Mouse (Mus musculus) neural tube, embryonic 14.5 days (tissue): ENCODE results near the gene Alyref. TPM values are rescaled to one million over a fixed set of nuclear protein-coding genes. Genes with fewer than 3 reads are reported as not detected.
A peak's percentile ranks its signal among the peaks of the same experiment; 100 is the strongest.

Source experiments
- ATAC-seq: fragments of 200-750 bp; cut with Nextera tagmentation; 2 replicates; pipeline ENCODE4 v1.8.0; 2017; ENCODE audit warnings: low read depth, mild to moderate bottlenecking, moderate TSS enrichment, moderate library complexity
- H3K27ac ChIP-seq: fragments of 300-500 bp; sonication (generic); 2 replicates; pipeline ENCODE4 v1.5.1; 2014; ENCODE audit warnings: low read depth, mild to moderate bottlenecking, control low read depth, low read length, moderate library complexity, mixed read lengths
- H3K27me3 ChIP-seq: fragments of 300-500 bp; sonication (generic); 2 replicates; pipeline ENCODE4 v1.6.1; 2014; ENCODE audit warnings: low read length; ENCODE audit not compliant: control insufficient read depth, insufficient read depth
- H3K36me3 ChIP-seq: fragments of 300-500 bp; sonication (generic); 2 replicates; pipeline ENCODE4 v1.6.1; 2014; ENCODE audit warnings: low read length, mixed read lengths; ENCODE audit not compliant: control insufficient read depth, insufficient read depth
- H3K4me1 ChIP-seq: fragments of 300-500 bp; sonication (generic); 2 replicates; pipeline ENCODE4 v1.6.1; 2014; ENCODE audit warnings: low read length; ENCODE audit not compliant: control insufficient read depth, insufficient read depth
- H3K4me2 ChIP-seq: fragments of 300-500 bp; sonication (generic); 2 replicates; pipeline ENCODE4 v1.6.1; 2014; ENCODE audit warnings: mild to moderate bottlenecking, low read depth, low read length, control low read depth
- H3K4me3 ChIP-seq: fragments of 300-500 bp; sonication (generic); 2 replicates; pipeline ENCODE4 v1.5.1; 2014; ENCODE audit warnings: low read depth, low read length, control low read depth, mixed read lengths
- H3K9ac ChIP-seq: fragments of 300-500 bp; sonication (generic); replicated peaks from 2 replicates; pipeline ENCODE4 v1.6.1; 2014; ENCODE audit warnings: low read depth, mild to moderate bottlenecking, control low read depth, low read length, mixed read lengths
- H3K9me3 ChIP-seq: fragments of 300-500 bp; sonication (generic); 2 replicates; pipeline ENCODE4 v1.6.1; 2016; ENCODE audit warnings: low read length; ENCODE audit not compliant: control insufficient read depth
- WGBS: fragments of 180-500 bp; shearing (Covaris S2); extraction: QIAGEN DNeasy Blood & Tissue Kit; methylation state at CpG from one replicate; pipeline ENCODE4 v1.1.7; 2014; 5-methylcytosine and 5-hydroxymethylcytosine counted together
- polyA plus RNA-seq: library from polyadenylated mRNA; unstranded; fragments of >200 nt; fragmentation: Nextera tagmentation; extraction: Ambion mirVana; gene quantifications from 2 replicates; pipeline ENCODE4 v1.2.1, GENCODE M21; 2014

Gene Alyref
- 191 and 222 TPM in 2 replicates for polyA plus RNA-seq

GRCm38 (mm10) chr11:120598283-120598989 lies at the start of gene Alyref, which contains the start of gene Anapc11:
TSS of gene Alyref (minus strand) at chr11:120598365.
TSS of gene Anapc11 (plus strand) at chr11:120598421.
- peaks cover 13% of the 10 kb centered on the region for H3K4me1 ChIP-seq
- H3K4me3 ChIP-seq = peak within 1 kb of the TSS; percentile 95
- peak within 1 kb of the TSS; percentile 87 for H3K27ac ChIP-seq
- H3K27me3 ChIP-seq = no peaks in the 10 kb centered on the region
- peak within 1 kb of the TSS; percentile 97 for H3K4me2 ChIP-seq
- peak; percentile 98 for ATAC-seq
- H3K9ac ChIP-seq = peak within 1 kb of the TSS; percentile 99
- no peaks in the 10 kb centered on the region for H3K9me3 ChIP-seq
- peaks cover 47% of the 10 kb centered on the region for H3K36me3 ChIP-seq
- under 1% methylated on average over 87 of the region's 88 CpGs for WGBS

- Histone ChIP-seq H3K9me3 (no peaks in the 10 kb centered on the region), H3K4me2 (peak overlapping the region; percentile 50; the same call in 1 of the 2 replicates), H3K4me3 (no peak overlapping the region), H3K9ac (no peak overlapping the region), H3K4me1 (peaks cover 17% of the 10 kb centered on the region; the same call in 1 of the 2 replicates), H3K27ac (no peak overlapping the region), H3K27me3 (no peaks in the 10 kb centered on the region), H3K36me3 (no peaks in the 10 kb centered on the region)
- no peak for ATAC-seq
- WGBS = 83% methylated on average over 35 of the region's 35 CpGs
These were observed 49.1 kb upstream of the Alyref start for GRCm38 (mm10) chr11:120647047-120647830.

DNA sequence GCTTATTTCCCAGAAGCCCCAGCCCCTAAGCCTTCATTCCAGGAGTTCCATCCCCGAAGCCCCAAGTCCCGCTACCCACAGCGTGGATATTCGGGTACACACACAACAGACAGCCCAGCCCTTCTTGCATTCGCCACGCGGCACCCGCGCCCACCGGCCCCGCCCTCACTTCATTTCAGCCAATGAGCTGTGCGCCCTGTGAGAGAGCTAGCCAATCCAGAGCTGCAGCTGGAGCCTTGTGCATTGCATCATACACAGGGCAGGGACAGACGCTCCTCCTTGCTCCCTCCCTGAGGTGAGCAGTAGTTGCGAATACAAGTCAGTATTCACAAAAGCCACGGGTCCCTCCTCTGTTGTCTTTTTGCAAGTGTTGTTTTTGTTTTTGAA lies 45.4 kb upstream of the Alyref start, which contains the start of gene Pycr1:
Gene Pycr1, minus strand, starts transcription at position 169 of the 387 bp plus-strand sequence.
- Histone ChIP-seq H3K27me3 (no peaks in the 10 kb centered on the region), H3K27ac (peak within 1 kb of the TSS; percentile 30; the same call in 1 of the 2 replicates), H3K4me2 (peak within 1 kb of the TSS; percentile 94), H3K9me3 (no peaks in the 10 kb centered on the region), H3K9ac (peak within 1 kb of the TSS; percentile 74), H3K4me3 (peak within 1 kb of the TSS; percentile 39), H3K4me1 (peaks cover 17% of the 10 kb centered on the region; the same call in 1 of the 2 replicates), H3K36me3 (no peaks in the 10 kb centered on the region)
- peak; percentile 99 for ATAC-seq
- 0% methylated on average over 15 of the region's 15 CpGs for WGBS

- Histone ChIP-seq H3K36me3 (no peaks in the 10 kb centered on the region), H3K4me2 (peak overlapping the region; percentile 94), H3K27me3 (no peaks in the 10 kb centered on the region), H3K27ac (peak overlapping the region; percentile 30; the same call in 1 of the 2 replicates), H3K4me3 (peak overlapping the region; percentile 39), H3K9ac (peak overlapping the region; percentile 74), H3K9me3 (no peaks in the 10 kb centered on the region), H3K4me1 (peaks cover 14% of the 10 kb centered on the region; the same call in 1 of the 2 replicates)
- under 1% methylated on average over 18 of the region's 18 CpGs for WGBS
- peak; percentile 52 for ATAC-seq
These were observed 44.9 kb upstream of the Alyref start for GRCm38 (mm10) chr11:120642939-120643600.

DNA sequence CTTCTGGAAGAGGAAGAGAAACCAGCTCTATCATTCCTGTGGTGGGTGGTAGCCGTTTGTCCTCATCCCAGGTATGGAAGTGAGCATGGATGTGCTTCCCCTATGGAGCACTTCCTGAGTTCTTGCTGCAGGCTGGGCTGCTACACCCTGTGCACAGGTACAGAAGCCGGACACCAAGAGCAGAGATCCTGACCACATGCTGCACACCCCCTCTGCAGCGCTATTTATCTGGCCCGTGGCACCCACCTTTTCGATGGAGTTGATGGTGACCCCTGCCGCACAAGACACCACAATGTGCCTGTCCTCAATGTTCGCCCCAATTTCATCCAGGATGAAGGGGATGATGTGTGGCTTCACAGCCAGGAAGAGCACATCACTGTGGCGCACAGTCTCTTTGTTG lies 43.7 kb upstream of the Alyref start:
- Histone ChIP-seq H3K4me3 (no peak overlapping the region), H3K27ac (no peak overlapping the region), H3K36me3 (no peaks in the 10 kb centered on the region), H3K9me3 (no peaks in the 10 kb centered on the region), H3K27me3 (no peaks in the 10 kb centered on the region), H3K4me1 (peaks cover 10% of the 10 kb centered on the region; the same call in 1 of the 2 replicates), H3K9ac (no peak overlapping the region), H3K4me2 (no peak overlapping the region)
- WGBS = 84% methylated on average over 8 of the region's 8 CpGs
- ATAC-seq = no peak

DNA sequence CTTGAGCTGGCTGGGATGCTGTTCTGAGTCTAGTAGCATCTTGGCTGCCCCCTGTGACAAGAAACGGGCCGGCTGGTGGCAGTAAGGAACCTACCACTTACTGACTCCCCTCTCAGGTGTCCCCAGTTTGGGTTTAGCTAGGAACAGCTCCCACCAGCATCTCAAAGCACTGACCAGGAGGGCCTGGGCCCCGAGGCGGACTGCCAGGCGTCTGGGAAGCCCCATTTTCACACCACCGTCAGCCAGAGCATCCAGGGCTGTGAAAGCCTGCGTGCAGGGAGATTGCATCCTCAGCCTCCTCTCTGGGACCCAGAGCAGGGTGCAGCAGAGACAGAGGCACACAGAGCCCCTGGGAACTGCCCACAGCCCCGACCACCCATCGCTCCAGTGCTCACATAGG lies 43.1 kb upstream of the Alyref start:
- Histone ChIP-seq H3K9me3 (no peaks in the 10 kb centered on the region), H3K27me3 (no peaks in the 10 kb centered on the region), H3K9ac (no peak overlapping the region), H3K27ac (no peak overlapping the region), H3K36me3 (no peaks in the 10 kb centered on the region), H3K4me3 (no peak overlapping the region), H3K4me2 (no peak overlapping the region), H3K4me1 (peaks cover 10% of the 10 kb centered on the region; the same call in 1 of the 2 replicates)
- no peak for ATAC-seq
- 68% methylated on average over 9 of the region's 9 CpGs for WGBS

- 80% methylated on average over 5 of the region's 5 CpGs for whole genome bisulfite sequencing
- H3K4me1 ChIP-seq = peaks cover 13% of the 10 kb centered on the region
- no peak for ATAC-seq
- H3K9me3 ChIP-seq = no peaks in the 10 kb centered on the region
- no peaks in the 10 kb centered on the region for H3K36me3 ChIP-seq
- H3K9ac ChIP-seq = no peak overlapping the region
- no peaks in the 10 kb centered on the region for H3K27me3 ChIP-seq
- no peak overlapping the region for H3K27ac ChIP-seq
- no peak overlapping the region for H3K4me3 ChIP-seq
- no peak overlapping the region for H3K4me2 ChIP-seq
These were observed 36.6 kb upstream of the Alyref start for GRCm38 (mm10) chr11:120634810-120635209.

GRCm38 (mm10) chr11:120633520-120634343 lies 35.6 kb upstream of the Alyref start, which contains the start of gene Mafg:
TSS of gene Mafg (minus strand) at chr11:120633600.
- WGBS = 10% methylated on average over 58 of the region's 58 CpGs
- Histone ChIP-seq H3K9ac (peak within 1 kb of the TSS; percentile 93), H3K27ac (peak within 1 kb of the TSS; percentile 87), H3K36me3 (0 out of 2 replicates have a peak, but pooled peaks cover 5% of the 10 kb centered on the region), H3K4me2 (peak within 1 kb of the TSS; percentile 97), H3K27me3 (no peaks in the 10 kb centered on the region), H3K4me3 (peak within 1 kb of the TSS; percentile 88), H3K4me1 (peaks cover 15% of the 10 kb centered on the region), H3K9me3 (no peaks in the 10 kb centered on the region)
- peak; percentile 93 for ATAC-seq
